Mouse (Mus musculus) cerebellum, postnatal 10 days (tissue): ENCODE results near the gene Olfr39.
"Not testable (repeated sequence)": the region's sequence is repeated elsewhere in the genome, so short reads cannot be mapped to it uniquely, and the experiment has no call there.

ENCODE experiments used
- DNase-seq, 2 experiments: peaks; one replicate each; pipeline ENCODE4 v3.0.0; 2021; ENCODE audit warnings: mixed read lengths in 2 of 2

The Olfr39 gene

GRCm38 (mm10) chr9:20282051-20282450, at the start of gene Olfr39:
Gene Olfr39, plus strand, starts transcription at chr9:20282351.
- no peak for DNase-seq

GRCm38 (mm10) chr9:20236819-20237218, 45.3 kb upstream of the Olfr39 start, which contains the start of gene Olfr872:
Gene Olfr872, plus strand, starts transcription at chr9:20237119.
- DNase-seq: no peak

- DNase-seq: no peak
Measured at GRCm38 (mm10) chr9:20237378-20237777, 44.8 kb upstream of the Olfr39 start.

GRCm38 (mm10) chr9:20295562-20295961, 13.4 kb downstream of the Olfr39 start:
- DNase-seq: not testable (repeated sequence)

GRCm38 (mm10) chr9:20298232-20298631, 16.1 kb downstream of the Olfr39 start, which contains the start of gene Olfr873:
Gene Olfr873, plus strand, starts transcription at chr9:20298532.
- no peak for DNase-seq

GRCm38 (mm10) chr9:20335994-20336393, 53.8 kb downstream of the Olfr39 start, which contains the start of gene Olfr18:
Gene Olfr18, minus strand, starts transcription at chr9:20336094.
- DNase-seq: no peak
